Mouse (Mus musculus): ENCODE measurements at regions not wholly inside any gene's neighbourhood (a gene's known extent, or its start where the extent isn't known, plus 50 kb on each side); places are given as distances from the start of the nearest gene placed in this dataset.

- no peaks in the 10 kb centered on the region for H3K27me3 ChIP-seq (replicated peaks)
- H3K4me2 ChIP-seq: no peak overlapping the region
- H3K4me1 ChIP-seq: peaks cover 26% of the 10 kb centered on the region
- H3K27ac ChIP-seq (replicated peaks): no peak overlapping the region
- ATAC-seq (ENCODE audit: extremely low read depth, insufficient number of reproducible peaks, low FRiP score, low TSS enrichment): no peak
- no peak overlapping the region for H3K4me3 ChIP-seq
- H3K9ac ChIP-seq: no peak overlapping the region
- H3K36me3 ChIP-seq: no peaks in the 10 kb centered on the region
- peaks cover 4% of the 10 kb centered on the region; the same call in 1 of the 2 replicates for H3K9me3 ChIP-seq
- WGBS: 88% methylated on average over 3 of the region's 3 CpGs
These were observed 311.8 kb upstream of the Pabpc6 start for GRCm38 (mm10) chr17:9981273-9981672.

GRCm38 (mm10) chr17:9976866-9977421, 307.4 kb upstream of the Pabpc6 start:
- Histone ChIP-seq H3K27me3 (replicated peaks) (no peaks in the 10 kb centered on the region), H3K4me3 (no peak overlapping the region), H3K4me2 (peak overlapping the region; percentile 55), H3K9ac (no peak overlapping the region), H3K36me3 (no peaks in the 10 kb centered on the region), H3K9me3 (no peaks in the 10 kb centered on the region), H3K4me1 (peaks cover 39% of the 10 kb centered on the region), H3K27ac (replicated peaks) (peak overlapping the region; percentile 76)
- ATAC-seq (ENCODE audit: extremely low read depth, insufficient number of reproducible peaks, low FRiP score, low TSS enrichment): no peak
- WGBS: 28% methylated on average over 4 of the region's 4 CpGs

- no peaks in the 10 kb centered on the region for H3K9me3 ChIP-seq
- no peak overlapping the region for H3K9ac ChIP-seq
- no peaks in the 10 kb centered on the region for H3K36me3 ChIP-seq
- 0 out of 2 replicates have a peak overlapping the region, but pooled peaks have one; percentile 7 for H3K4me2 ChIP-seq
- H3K4me1 ChIP-seq: peaks cover 39% of the 10 kb centered on the region
- no peaks in the 10 kb centered on the region for H3K27me3 ChIP-seq (replicated peaks)
- WGBS: 45% methylated on average over 14 of the region's 14 CpGs
- peak overlapping the region; percentile 76 for H3K27ac ChIP-seq (replicated peaks)
- ATAC-seq (ENCODE audit: extremely low read depth, insufficient number of reproducible peaks, low FRiP score, low TSS enrichment): no peak
- H3K4me3 ChIP-seq: no peak overlapping the region
These were observed 306.5 kb upstream of the Pabpc6 start for GRCm38 (mm10) chr17:9975995-9976394.

GRCm38 (mm10) chr17:9975153-9975552, 305.6 kb upstream of the Pabpc6 start:
- H3K4me3 ChIP-seq: no peak overlapping the region
- peak overlapping the region; percentile 22; the same call in 1 of the 2 replicates for H3K27ac ChIP-seq (replicated peaks)
- H3K4me1 ChIP-seq: peaks cover 39% of the 10 kb centered on the region
- H3K9me3 ChIP-seq: no peaks in the 10 kb centered on the region
- WGBS: 80% methylated on average over 1 of the region's 1 CpGs
- H3K9ac ChIP-seq: no peak overlapping the region
- ATAC-seq (ENCODE audit: extremely low read depth, insufficient number of reproducible peaks, low FRiP score, low TSS enrichment): no peak
- no peaks in the 10 kb centered on the region for H3K36me3 ChIP-seq
- no peaks in the 10 kb centered on the region for H3K27me3 ChIP-seq (replicated peaks)
- H3K4me2 ChIP-seq: no peak overlapping the region

GRCm38 (mm10) chr17:9967988-9968387, 298.5 kb upstream of the Pabpc6 start:
- no peak for ATAC-seq (ENCODE audit: extremely low read depth, insufficient number of reproducible peaks, low FRiP score, low TSS enrichment)
- 52% methylated on average over 7 of the region's 7 CpGs for WGBS

GRCm38 (mm10) chr17:9962893-9963436, 293.4 kb upstream of the Pabpc6 start:
- H3K4me2 ChIP-seq: no peak overlapping the region
- no peak overlapping the region for H3K27ac ChIP-seq (replicated peaks)
- H3K9me3 ChIP-seq: no peaks in the 10 kb centered on the region
- H3K36me3 ChIP-seq: no peaks in the 10 kb centered on the region
- peaks cover 19% of the 10 kb centered on the region for H3K4me1 ChIP-seq
- no peak for ATAC-seq (ENCODE audit: extremely low read depth, insufficient number of reproducible peaks, low FRiP score, low TSS enrichment)
- 44% methylated on average over 10 of the region's 10 CpGs for WGBS
- H3K27me3 ChIP-seq (replicated peaks): no peaks in the 10 kb centered on the region
- no peak overlapping the region for H3K9ac ChIP-seq
- H3K4me3 ChIP-seq: no peak overlapping the region

More at GRCm38 (mm10) chr17:9967988-9968387, 298.5 kb upstream of the Pabpc6 start:
- Histone ChIP-seq H3K36me3 (no peaks in the 10 kb centered on the region), H3K9ac (no peak overlapping the region), H3K9me3 (no peaks in the 10 kb centered on the region), H3K27me3 (replicated peaks) (no peaks in the 10 kb centered on the region), H3K4me2 (no peak overlapping the region), H3K4me3 (no peak overlapping the region), H3K27ac (replicated peaks) (no peak overlapping the region), H3K4me1 (peaks cover 13% of the 10 kb centered on the region)

GRCm38 (mm10) chr17:9948985-9949667, 279.6 kb upstream of the Pabpc6 start:
- Histone ChIP-seq H3K4me3 (no peak overlapping the region), H3K9ac (no peak overlapping the region), H3K27me3 (replicated peaks) (no peaks in the 10 kb centered on the region), H3K27ac (replicated peaks) (no peak overlapping the region), H3K4me2 (no peak overlapping the region), H3K9me3 (peaks cover 4% of the 10 kb centered on the region; the same call in 1 of the 2 replicates), H3K4me1 (no peaks in the 10 kb centered on the region), H3K36me3 (no peaks in the 10 kb centered on the region)
- WGBS: 76% methylated on average over 3 of the region's 3 CpGs
- ATAC-seq (ENCODE audit: extremely low read depth, insufficient number of reproducible peaks, low FRiP score, low TSS enrichment): no peak

- 72% methylated on average over 7 of the region's 7 CpGs for WGBS
These were observed 278.1 kb upstream of the Pabpc6 start for GRCm38 (mm10) chr17:9947609-9948008.

GRCm38 (mm10) chr17:9944513-9944912, 275.0 kb upstream of the Pabpc6 start:
- no peak overlapping the region for H3K4me3 ChIP-seq
- no peak overlapping the region for H3K9ac ChIP-seq
- peaks cover 6% of the 10 kb centered on the region; the same call in 1 of the 2 replicates for H3K9me3 ChIP-seq
- 72% methylated on average over 8 of the region's 8 CpGs for WGBS
- H3K36me3 ChIP-seq: no peaks in the 10 kb centered on the region
- ATAC-seq (ENCODE audit: extremely low read depth, insufficient number of reproducible peaks, low FRiP score, low TSS enrichment): no peak
- H3K27ac ChIP-seq (replicated peaks): no peak overlapping the region
- H3K4me1 ChIP-seq: peaks cover 11% of the 10 kb centered on the region
- H3K4me2 ChIP-seq: no peak overlapping the region
- no peaks in the 10 kb centered on the region for H3K27me3 ChIP-seq (replicated peaks)

More at GRCm38 (mm10) chr17:9947609-9948008, 278.1 kb upstream of the Pabpc6 start:
- Histone ChIP-seq H3K36me3 (no peaks in the 10 kb centered on the region), H3K9me3 (peaks cover 4% of the 10 kb centered on the region; the same call in 1 of the 2 replicates), H3K4me3 (no peak overlapping the region), H3K4me1 (no peaks in the 10 kb centered on the region), H3K4me2 (no peak overlapping the region), H3K9ac (no peak overlapping the region), H3K27me3 (replicated peaks) (no peaks in the 10 kb centered on the region), H3K27ac (replicated peaks) (no peak overlapping the region)
- no peak for ATAC-seq (ENCODE audit: extremely low read depth, insufficient number of reproducible peaks, low FRiP score, low TSS enrichment)

- no peak overlapping the region for H3K4me2 ChIP-seq
- ATAC-seq (ENCODE audit: extremely low read depth, insufficient number of reproducible peaks, low FRiP score, low TSS enrichment): no peak
- H3K9me3 ChIP-seq: peaks cover 6% of the 10 kb centered on the region; the same call in 1 of the 2 replicates
- no peak overlapping the region for H3K27ac ChIP-seq (replicated peaks)
- H3K36me3 ChIP-seq: no peaks in the 10 kb centered on the region
- 77% methylated on average over 4 of the region's 4 CpGs for WGBS
- H3K4me3 ChIP-seq: no peak overlapping the region
- peaks cover 11% of the 10 kb centered on the region for H3K4me1 ChIP-seq
- H3K9ac ChIP-seq: no peak overlapping the region
- H3K27me3 ChIP-seq (replicated peaks): no peaks in the 10 kb centered on the region
These were observed 272.7 kb upstream of the Pabpc6 start for GRCm38 (mm10) chr17:9942171-9942570.

- no peak overlapping the region for H3K9ac ChIP-seq
- peaks cover 6% of the 10 kb centered on the region; the same call in 1 of the 2 replicates for H3K9me3 ChIP-seq
- peaks cover 11% of the 10 kb centered on the region for H3K4me1 ChIP-seq
- H3K27me3 ChIP-seq (replicated peaks): no peaks in the 10 kb centered on the region
- no peak overlapping the region for H3K27ac ChIP-seq (replicated peaks)
- 81% methylated on average over 6 of the region's 6 CpGs for WGBS
- H3K36me3 ChIP-seq: no peaks in the 10 kb centered on the region
- no peak for ATAC-seq (ENCODE audit: extremely low read depth, insufficient number of reproducible peaks, low FRiP score, low TSS enrichment)
- H3K4me3 ChIP-seq: no peak overlapping the region
- no peak overlapping the region for H3K4me2 ChIP-seq
These were observed 270.1 kb upstream of the Pabpc6 start for GRCm38 (mm10) chr17:9939576-9939975.
